Mouse (Mus musculus): ENCODE results near the gene Rgl2.
A peak's percentile ranks its signal among the peaks of the same experiment; 100 is the strongest.
"Not testable (repeated sequence)": the region's sequence is repeated elsewhere in the genome, so short reads cannot be mapped to it uniquely, and the experiment has no call there.

- not testable (repeated sequence) for TF ChIP-seq POLR2A (IDR thresholded peaks at IDR 0.05; ENCODE audit: borderline replicate concordance, extremely low read depth, insufficient read depth, insufficient read length, poor library complexity, severe bottlenecking)
- TF ChIP-seq CTCF (IDR thresholded peaks at IDR 0.05; ENCODE audit: borderline replicate concordance, extremely low read depth, insufficient read depth, insufficient read length): peak; percentile 55
Measured at GRCm38 (mm10) chr17:33982136-33982535, 52.8 kb downstream of the Rgl2 start.

Data from brain, embryonic 14.5 days (tissue).